Mouse (Mus musculus) lung, adult 18-20 months (tissue): ENCODE results near the gene Hlcs.
"Not testable (repeated sequence)": the region's sequence is repeated elsewhere in the genome, so short reads cannot be mapped to it uniquely, and the experiment has no call there.

Experiments used
- DNase-seq, 2 experiments: peaks; one replicate each; pipeline ENCODE4 v3.0.0; 2022; ENCODE audit warnings: mixed read lengths in 2 of 2

The Hlcs gene

DNA sequence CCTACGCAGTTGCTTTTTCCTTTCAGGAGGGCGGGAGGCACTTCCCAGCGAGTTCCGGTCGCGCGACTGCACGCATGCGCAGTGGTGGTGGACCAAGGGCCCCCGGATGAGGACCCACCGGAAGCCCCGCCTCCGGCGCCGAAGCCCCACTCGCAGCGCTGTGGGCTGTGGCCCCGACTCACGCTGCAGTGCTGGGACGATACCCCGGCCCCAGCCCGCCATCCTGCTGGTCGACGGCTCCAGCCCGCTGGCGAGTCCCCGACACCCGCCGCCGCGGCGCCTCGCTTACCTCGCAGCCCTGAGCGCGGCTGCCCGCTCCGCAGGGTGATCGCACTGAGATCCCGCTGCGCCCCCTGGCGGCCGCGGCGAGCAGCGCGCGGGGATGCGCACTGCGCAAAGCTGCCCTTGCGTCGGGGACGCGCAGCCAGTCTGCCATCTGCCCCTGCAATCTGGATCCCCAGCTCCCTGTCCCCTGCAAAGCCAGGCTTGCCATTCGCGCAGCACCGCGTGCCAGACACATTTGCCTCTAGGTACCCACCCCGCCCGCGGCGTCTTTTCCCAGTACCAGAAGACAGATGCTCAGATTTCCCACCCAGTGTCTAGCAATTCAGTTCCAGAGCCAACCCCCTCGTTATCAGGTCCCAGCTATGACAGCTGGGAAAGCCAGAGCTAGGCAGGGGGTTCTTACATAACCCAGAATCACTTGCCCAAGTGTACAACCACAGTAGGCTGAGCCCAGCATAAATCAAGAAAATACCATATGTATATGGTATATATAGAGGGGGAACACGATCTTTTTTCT lies at the start of gene Hlcs:
Gene Hlcs (minus strand): TSS at position 343 of the 802 bp plus-strand sequence.
- DNase-seq = peak; percentile 96 to 97

DNA sequence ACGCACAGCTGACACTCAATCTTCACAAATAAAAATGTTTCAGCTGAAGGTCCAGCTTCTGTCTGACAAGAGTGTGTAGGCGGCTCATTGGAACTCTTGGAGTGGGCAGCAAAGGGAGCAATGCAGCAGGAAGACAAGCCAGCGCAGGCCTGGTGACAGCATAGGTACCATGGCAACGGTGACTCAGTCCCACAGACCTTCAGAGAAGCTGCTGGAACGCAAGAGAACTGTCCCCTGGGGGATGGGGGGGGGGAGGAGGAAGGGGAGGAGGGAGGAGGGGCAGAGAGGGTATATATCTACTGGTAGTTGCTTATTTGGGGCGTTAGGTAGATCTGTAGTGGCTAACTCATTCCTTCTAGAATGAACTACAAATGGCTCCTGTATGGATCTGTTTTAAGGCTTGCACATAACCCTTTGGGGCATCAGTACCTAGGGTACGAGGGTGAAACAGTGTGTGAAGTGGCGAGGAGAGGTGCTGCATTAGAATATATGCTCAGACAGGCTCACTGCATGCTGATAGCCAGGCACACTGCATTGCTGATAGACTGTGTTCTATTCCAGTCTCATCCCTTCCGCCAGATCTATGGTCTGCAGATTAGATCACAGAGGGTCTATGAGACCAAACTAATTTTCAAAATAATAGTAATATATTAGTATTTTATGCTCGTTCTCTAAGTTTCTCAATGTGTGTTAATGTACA lies 49.0 kb upstream of the Hlcs start:
- DNase-seq = peak; percentile 15 to 23

DNA sequence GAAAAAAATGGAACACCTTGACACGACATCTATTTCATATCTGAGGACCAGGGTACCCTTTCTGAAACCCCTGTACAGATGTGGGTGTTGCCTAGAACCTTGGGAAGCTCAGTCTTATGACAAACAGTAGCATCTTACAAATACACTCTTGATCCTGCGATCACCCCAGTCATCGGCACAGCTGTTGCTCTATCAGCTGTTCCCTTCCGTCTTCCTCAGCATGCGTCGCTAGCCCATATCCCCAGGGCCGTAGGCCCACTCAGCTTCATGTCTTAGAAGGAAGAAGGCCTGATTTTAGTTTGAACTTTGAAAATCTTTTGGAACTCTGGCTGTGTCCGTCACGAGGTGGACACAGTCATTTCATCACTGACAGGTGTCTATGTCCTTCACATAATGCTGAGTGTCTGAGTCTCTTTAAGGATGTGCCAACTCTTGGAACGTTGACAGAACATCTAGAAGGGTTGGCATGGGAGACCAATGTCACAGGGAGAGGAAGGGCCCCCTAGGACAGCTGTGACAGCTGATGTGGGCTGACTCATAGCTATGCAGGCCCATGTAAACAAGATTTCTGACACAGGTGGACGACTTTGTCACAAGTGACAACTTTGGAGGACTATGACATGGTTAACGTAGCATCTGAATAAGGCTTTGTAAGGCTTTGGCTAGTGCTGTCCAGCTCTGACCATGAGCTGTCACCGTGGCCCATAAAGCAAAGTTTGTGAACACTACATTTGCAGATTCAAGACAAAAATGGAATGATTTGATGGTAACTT lies 47.4 kb upstream of the Hlcs start:
- no peak for DNase-seq

DNA sequence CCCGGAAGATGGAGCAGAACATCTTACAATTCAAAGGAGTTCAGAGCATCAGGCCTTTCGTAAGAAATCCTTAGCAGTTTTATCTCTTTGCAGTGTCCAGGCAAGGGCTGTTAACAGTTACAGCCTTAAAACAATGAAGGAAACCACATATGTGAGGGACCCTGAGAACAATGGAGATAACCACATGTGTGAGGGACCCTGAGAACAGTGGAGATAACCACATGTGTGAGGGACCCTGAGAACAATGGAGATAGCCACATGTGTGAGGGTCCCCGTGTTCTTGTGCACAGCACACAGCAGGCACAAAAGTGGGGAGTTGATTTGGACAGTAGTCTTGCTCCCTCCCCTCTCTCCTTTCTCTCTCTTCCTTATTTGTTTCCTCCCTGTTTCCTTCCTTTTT lies 44.7 kb upstream of the Hlcs start:
- DNase-seq = no peak

DNA sequence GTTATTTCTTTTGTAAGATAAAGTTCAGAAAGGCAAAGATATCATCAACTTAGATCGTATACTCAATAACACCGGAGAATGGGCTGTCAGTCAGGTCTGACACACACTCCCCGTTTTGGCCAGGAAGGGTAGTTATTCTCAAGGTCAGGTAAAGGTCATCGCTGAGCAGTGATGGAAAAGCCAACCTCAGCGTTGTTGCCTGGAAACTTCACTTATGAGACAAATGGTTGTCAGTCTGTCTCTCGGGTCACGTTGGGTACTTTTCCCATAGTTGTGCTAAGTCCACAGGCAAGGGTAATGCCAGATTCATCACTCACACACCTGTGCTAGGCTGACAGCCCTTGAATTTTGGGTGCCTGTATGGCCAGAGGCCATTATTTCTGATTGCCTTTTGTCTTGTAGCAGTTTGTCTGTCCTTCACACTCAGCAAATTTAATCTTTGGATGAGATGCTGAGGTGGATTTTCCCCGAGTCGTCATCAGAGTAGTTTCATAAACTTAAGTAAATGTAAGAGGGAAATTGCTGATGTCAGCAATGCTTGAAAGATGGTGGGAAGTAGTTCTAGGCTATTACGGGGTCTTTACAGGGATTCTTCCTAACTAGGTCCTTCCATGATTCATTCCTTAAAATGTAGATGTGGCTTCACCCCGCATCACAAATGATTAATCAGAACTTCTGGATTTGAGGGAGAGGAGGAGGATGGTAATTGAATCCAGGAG lies 43.6 kb upstream of the Hlcs start:
- no peak for DNase-seq

DNA sequence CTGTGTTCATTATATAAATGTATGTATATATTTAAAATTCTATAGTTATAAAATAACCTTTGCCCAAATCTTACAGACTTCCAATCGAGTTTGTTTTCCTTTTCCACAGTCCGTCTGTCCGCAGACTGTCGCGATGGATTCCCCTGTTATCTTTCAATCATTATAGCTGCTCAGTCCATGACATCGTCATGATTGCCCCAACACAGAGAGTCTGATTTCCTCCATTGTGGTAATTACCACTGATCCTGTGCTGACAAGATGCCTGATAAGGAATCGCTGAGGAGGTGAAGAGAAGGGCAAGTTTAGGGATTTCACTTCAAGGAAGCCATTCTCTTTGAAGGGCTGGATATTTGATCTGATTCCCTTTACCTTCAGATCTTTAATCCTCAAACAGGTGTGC lies 42.7 kb upstream of the Hlcs start:
- DNase-seq = no peak

DNA sequence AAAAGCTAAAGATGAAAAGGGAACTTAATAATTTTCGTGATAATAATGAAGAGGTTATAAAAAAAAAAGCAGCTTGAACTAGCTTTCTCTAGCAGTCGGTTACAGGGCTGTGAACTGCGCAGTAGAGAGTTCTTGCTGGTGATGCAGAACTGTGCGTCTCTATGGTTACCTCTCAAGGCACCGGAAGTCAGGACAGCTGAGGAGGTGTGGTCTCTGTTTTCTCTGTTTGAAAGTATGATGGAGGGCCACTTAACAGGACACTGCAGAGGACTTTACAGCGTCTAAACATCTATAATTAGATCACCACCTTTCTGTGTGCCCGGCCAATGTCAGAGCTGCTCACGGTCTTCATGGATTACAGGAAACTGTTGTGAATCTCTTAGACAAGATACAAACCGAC lies 41.1 kb upstream of the Hlcs start:
- DNase-seq = peak; percentile 14 to 15

DNA sequence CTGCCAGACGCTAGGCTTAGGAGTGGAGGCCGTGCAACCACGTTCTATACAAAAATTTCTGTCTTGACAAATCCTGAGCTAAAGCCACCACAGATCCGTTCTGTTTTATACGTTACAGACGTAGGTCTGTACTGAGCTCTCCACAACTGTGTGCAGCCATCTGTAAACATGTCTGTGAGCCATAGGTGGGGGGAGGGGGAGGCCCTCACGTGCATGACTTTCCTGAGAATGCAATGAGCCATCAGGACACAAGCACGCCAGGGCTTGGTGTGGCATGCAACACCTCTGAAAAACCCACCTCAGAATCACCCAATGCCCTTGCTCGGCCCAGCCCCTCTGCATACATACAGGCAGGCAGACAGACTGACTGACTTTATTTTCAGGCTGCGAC lies 36.9 kb upstream of the Hlcs start:
- DNase-seq = no peak

DNA sequence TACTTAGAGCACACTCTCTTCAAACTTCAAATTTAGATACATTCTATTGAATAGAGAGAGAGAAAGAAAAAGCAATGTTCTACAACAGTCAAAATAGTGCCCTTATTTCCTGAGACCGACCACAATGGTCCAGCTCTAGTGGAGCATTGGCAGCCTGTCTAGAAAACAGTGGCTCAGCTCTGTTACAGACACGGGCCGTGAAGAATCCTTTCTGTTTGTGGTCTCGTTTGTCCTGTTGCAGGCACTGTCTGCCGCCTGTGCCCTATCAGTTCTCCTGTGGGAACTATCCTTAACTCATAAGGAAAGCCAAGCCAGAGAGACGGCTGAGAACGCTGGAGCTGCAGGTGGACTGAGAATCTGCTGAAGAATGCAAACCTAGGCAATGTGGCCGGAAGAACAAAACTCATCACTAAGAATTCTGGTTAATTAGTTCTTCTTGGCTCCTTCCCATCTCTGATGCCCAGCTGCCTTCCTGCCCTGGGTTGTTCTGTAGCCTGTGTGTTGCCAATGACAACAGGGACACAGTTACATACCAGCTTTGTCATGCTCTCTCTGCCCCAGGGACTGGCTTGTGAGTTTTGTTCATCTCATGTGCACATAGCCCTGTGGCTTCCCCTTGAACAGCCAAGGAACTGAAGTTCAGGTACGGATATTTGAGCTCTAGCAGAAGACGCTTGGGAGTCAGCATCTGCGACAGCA lies 36.4 kb upstream of the Hlcs start:
- DNase-seq = no peak

DNA sequence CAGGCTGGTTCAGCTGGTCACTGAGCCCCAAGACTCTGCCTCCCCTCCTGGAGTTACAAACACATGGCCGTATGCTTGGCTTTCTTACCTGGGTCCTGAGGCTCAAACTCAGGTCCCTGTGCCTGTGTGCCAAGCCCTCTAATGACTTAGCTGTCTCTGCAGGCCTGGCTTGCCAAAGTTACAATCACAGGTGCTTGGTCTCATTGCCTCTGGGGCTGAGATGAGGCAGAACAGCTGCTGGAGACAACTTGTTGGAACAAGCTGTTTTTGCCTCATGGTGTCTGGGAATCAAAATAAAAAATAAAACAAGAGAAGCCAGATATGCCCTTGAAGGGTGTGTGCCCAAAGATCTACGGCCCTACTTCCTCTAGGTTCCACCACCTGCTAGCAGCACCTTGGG lies 35.4 kb upstream of the Hlcs start:
- no peak for DNase-seq

DNA sequence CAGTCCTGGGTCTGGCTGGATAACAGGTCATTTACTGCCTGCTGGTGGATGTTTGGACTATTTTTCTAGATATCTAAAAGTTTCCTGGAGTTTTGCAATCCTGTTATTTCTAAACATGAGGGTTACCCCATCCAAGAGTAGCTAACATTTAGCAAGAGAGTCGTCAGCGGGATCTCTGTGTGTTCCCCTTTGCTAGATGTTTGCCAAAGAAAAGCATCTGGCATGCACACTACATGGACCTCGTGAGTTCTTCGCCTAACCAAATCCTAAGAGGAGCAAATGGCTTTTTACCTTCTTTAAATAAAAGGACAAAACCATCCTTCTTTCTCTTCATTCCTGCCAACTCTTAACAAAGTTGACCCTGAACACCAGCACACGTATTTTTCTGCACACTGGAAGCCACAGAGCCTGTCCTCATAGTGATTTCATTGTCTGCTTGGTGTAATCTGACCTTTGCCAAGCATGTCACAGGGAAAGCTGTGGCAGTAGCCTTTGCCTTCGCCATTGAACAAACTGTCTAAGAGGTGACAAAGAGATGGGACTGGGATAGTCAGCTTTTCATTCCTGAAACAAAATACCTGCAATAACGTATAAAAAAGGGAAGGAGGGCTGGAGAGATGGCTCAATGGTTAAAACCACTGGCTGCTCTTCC lies 33.8 kb upstream of the Hlcs start:
- DNase-seq = no peak

DNA sequence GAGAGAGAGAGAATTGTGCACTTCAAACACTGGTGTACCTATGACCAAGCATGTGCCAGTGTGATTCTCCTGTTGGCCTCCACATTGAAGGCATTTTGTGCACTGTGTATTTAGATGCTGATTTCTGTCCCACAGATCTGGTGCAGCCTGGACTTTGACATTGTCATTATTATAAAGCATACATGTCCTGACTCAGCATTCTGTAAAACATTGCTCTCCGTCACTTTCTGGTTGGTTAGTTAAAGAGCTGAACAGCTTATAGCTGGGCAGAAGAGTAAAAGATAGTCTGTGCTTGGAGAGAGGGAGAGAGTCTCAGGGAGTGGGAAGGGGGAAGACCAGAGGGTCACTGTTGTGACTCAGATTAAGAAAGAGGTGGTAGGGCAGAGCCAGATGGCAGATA lies 32.4 kb upstream of the Hlcs start:
- DNase-seq = no peak

DNA sequence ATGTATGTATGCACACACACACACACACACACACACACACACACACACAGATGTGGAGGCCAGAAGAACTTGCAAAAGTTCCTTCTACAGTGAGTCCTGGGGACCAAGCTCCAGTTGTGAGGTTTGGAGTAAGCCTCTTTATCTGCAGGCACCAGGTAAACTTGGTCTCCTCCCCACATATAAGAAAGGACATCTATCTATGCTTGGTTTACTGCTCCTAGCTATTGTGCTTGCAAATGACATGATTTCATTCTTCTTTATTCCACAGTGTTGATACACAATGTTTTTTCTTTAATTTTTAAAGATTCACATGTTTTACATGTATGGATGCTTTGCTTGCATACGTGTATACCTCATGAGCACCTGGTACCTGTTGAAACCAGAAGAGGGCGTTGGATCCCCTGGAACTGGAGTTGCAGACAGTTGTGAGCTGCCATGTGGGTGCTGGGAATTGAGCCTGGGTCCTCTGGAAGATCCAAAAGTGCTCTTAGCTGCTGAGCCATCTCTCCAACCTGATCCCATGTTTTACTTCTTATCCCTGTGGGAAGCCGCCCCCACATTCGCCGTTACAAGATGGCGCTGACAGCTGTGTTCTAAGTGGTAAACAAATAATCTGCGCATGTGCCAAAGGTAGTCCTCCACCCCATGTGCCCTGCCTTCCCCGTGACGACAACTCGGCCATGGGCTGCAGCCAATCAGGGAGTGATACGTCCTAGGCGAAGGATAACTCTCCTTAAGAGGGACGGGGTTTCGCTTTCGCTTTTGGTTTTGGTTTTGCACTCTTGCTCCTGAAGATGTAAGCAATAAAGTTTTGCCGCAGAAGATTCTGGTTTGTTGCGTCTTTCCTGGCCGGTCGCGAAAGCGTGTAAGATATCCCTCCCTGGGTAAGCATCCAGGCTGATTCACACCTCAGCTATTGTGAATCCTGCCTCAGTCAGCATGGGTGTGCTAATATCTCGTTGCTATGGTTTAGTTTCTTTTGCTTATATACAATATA lies 26.1 kb upstream of the Hlcs start:
- not testable (repeated sequence) for DNase-seq

DNA sequence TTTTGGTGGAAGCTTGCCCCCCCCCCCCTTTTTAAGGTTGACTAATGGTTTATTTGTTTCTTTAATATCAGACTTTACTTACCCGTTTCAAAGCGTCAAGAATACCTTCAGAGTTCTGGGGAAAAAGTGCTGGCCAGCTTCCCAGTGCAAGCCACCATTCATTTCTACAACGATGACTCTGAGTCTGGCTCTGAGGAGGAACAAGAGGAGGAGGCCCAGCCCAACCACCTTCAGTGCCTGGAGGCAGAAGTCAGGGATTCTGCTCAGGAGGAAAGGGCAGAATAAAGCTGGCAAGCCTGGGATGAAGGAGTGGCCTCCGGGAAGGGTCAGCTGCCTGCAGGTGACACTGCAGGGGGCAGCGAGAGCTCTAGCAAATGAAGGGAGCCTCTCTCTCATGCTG lies 22.3 kb upstream of the Hlcs start:
- no peak for DNase-seq

DNA sequence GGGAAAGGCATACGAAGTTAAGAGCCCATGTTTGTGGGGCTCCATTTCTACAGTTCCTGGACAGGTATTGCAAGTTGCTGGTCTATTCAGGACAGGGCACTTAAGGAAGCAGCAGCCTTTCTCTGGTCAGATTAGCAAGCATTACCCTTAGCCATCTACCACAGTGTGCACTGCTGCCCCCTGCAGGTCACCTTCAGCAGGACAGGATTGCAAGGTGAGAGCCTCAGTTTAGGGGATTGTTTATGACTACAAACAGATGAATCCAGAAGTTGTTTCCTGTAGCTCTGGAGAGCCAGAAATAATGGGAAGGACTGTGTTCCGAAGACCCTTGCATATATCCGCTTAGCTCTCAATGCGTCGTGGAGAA lies 18.5 kb upstream of the Hlcs start:
- peak; percentile 68 to 78 for DNase-seq

DNA sequence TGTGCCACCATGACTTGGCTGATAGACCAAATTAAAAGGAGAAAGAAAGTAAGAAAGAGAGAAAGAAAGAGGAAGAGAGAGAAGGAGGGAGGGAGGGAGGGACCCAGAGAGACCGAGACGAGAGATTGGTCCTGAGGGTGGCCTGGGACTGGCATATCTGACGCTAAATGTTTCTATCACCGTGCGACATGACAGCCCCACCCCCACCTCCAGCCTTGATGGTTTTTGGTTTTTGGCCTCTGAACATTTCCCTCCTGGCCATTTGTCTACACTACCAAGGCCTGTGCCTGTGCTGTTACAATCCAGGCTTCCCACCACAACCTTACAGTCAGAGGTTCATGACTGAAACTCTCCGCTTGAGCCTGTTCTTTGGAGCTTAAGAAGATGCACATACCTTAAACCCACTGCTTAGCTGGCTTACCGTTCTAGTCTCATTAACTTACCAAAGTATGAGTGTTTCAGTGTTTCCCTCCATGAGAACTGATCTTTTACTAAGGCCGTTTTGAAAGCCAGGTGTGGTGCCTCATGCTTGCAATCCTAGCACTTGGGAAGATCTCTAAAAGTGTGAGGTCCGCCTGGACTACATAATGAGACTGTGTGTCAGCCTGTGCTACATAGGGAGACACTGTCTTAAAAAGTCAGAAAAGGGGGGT lies 18.0 kb upstream of the Hlcs start:
- no peak for DNase-seq

DNA sequence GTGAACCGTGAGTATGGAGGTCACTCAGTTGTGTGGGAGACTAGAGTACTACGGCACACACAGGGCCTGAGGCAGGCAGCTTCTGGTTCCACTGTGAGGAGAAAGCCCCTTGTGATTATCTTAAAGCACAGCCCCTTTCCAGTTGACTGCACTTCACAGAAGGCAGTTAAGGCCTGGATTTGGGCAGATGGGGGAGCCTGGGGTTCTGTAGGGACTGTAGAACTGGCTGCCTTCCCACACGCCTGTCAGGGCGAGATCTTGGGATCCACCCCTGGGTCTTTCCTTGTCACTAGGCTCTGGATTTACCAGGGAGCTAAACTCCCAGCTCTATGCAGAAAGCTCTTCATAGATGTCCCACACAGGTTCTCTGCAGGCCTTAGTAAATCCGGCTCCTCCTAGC lies 17.1 kb upstream of the Hlcs start:
- DNase-seq = no peak

DNA sequence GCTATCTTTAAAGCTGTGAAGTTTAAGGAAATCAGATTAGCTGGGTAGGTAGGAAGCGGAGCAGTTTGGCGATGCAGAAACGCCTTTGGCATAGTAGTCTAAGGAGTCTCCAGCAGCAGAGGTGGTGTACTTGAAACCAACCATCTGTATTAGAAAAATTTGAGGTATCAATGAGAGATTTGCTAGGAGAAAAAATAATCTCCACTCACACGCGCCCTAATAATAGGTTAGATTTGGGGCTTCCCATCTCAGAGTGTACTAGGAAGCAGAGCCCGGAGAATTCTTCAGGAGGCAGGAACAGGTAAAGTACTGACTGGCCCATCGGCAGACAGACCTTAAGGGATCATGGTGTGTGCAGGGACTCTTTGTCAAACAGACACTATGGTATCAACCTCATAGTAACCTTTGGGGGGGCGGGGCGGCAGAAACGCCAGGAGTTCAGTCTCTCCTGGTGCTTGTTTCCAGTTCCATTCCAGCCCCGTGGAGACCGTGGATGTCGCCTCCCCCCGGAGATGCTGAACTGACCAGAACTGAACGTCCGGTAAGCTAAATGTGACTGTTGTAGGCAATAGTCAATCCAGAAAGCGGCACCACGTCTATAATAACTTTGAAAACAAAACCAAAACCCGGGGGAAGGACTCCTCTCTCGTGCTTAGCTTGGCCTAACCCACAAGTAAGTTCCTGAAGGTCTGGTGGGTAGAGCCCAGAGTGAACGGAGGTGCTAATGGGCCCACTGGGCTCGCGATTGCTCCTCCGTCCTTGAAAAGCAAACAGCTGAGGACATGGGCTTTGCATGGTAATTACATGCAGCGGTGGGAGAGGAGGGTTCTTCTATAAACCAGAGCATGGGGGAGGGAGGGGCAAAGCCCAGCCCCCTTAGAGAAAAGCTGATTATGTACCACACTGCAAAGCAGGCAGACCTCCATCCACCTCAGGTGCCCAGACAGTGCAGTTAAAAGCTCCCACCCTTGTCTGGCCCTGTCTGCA lies 15.8 kb upstream of the Hlcs start:
- DNase-seq = no peak
